Mouse (Mus musculus) CD4-positive helper T cell, adult 2 months (primary cell): ENCODE data around the gene Plekhg6.

Experiments
- DNase-seq: peaks from one replicate; pipeline ENCODE4 v3.0.0-alpha.2; 2012; ENCODE audit warnings: low read depth, missing footprints, low spot score

Gene Plekhg6

GRCm38 (mm10) chr6:125330626-125331326, 49.8 kb downstream of the Plekhg6 start:
- peak; percentile 40 for DNase-seq

GRCm38 (mm10) chr6:125328243-125328642, 52.4 kb downstream of the Plekhg6 start:
- DNase-seq: peak; percentile 53

DNA sequence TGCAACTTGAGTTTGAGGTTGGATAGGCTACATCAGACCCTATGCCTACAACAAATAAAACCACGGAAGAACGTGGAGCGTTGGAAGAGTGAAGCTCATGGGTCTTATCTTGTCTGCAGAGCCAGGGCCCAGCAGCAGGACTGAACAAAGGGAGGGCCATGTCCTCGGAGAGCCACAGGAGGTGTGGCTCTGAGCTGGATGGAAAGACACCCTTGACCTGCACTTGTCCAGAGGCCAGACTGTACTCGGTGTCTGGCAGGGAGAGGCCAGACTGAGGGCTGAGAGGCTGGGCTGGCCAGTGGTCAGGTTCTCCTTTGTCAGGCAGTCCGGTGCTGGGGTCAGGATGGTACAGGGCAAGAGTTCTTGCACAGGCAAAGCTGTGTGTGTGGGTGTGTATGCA, 55.3 kb downstream of the Plekhg6 start:
- DNase-seq: no peak

DNA sequence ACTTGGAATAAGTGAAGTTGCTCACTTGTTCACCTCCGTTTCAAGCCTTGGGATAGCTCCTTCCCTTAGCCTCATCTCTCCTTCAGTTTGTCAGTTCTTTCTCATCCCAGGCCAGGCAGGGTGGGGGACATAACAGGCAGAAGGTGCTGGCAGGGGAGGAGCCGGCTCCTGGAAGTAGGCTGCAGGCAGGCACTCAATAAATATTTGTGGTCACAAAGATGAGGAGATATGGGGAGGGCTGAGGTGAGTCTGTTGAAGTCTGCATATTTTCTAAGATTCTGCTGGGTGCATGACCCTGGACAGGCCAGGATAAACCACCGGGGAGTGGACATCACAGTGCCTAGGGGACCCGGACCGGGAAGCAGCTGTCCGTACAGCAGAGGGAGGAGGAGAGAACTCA, 57.0 kb downstream of the Plekhg6 start:
- no peak for DNase-seq

GRCm38 (mm10) chr6:125322794-125323193, 57.8 kb downstream of the Plekhg6 start:
- no peak for DNase-seq

- no peak for DNase-seq
Measured at GRCm38 (mm10) chr6:125321114-125321855, 59.3 kb downstream of the Plekhg6 start.

DNA sequence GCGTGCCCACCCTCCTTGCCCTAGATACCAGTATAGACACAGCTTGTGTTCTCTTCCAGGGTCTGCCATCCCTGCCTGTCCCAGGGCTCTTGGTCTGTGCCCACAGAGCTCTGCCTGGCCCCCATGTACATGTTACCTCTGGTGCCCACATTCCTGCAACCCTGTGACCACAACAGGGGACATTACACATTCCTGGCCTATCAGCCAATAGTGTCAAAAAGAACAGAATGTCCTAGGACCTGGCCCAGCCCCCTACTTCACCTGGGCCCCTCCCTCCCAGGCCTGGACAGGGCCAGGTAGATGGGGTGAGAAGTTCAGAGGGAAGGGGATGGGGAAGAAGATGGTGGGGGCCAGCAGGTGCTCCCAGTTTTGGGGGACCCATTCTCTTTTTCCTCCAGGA, 60.3 kb downstream of the Plekhg6 start, which contains the start of gene Scnn1a:
TSS of gene Scnn1a (plus strand) at position 337 of the 400 bp plus-strand sequence.
- DNase-seq: no peak

- DNase-seq: no peak
Measured at GRCm38 (mm10) chr6:125319919-125320296, 60.7 kb downstream of the Plekhg6 start.

DNA sequence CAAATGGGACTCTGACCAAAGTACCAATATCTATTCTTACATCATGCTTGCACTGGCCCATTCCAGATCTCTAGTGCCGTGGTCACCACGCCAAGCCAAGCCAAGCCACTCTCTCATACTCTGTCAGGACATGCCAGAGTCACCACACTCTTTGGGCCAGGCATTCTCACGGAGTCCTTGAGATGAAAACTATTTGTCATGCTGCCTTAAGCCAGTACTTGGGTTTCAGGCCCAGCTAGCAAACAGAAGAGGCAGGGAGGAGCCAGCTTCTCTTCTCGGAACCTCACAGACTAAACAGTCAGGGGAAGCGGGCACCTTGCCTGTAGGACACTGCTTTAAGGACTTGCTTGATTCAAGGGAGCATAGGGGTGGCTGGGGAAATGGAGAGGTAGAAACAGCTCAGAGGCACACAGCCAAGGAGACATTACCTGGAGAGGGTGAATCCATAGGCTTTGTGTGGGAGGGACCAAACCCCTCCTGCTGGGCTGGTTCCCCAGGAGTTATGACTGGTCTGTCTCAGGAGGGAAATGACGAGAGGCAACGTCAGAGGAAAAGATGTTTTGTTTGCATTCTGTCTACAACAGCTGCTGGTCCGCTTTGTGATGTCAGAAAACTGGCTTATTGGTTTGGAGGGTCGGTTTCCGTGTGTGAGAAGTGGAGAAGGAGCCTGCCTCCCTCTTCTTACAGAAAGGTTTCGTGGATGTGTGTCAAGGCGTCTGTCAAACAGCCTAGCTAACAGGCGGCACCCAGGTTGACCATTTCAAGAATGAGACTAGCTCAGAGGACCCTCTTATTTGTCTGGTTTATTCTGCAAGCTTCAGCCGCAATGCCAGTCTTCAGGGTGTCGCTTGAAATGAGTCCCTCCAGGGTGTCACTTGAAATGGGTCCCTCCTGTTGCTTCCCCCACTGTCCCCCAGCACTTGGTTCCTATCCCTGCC, 61.3 kb downstream of the Plekhg6 start:
- DNase-seq: no peak

GRCm38 (mm10) chr6:125317077-125317476, 63.5 kb downstream of the Plekhg6 start:
- no peak for DNase-seq

- no peak for DNase-seq
Measured at GRCm38 (mm10) chr6:125314746-125315145, 65.8 kb downstream of the Plekhg6 start.

DNA sequence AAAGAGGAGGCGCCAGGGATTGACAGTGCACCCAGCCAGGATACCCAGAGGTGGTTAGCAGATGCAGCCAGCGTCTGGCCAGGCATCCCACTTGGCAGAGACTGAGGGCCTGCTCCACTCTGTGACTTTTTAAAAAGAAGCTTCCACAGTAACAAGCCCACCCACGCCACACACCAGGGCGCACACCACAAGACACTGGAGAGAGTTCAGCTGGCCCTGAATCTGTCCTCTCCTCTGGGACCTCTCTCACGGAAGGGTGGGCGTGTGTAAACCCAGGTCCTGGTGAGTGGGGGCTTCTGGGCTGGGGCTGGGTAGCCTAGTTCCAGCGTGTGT, 66.4 kb downstream of the Plekhg6 start:
- DNase-seq: no peak

DNA sequence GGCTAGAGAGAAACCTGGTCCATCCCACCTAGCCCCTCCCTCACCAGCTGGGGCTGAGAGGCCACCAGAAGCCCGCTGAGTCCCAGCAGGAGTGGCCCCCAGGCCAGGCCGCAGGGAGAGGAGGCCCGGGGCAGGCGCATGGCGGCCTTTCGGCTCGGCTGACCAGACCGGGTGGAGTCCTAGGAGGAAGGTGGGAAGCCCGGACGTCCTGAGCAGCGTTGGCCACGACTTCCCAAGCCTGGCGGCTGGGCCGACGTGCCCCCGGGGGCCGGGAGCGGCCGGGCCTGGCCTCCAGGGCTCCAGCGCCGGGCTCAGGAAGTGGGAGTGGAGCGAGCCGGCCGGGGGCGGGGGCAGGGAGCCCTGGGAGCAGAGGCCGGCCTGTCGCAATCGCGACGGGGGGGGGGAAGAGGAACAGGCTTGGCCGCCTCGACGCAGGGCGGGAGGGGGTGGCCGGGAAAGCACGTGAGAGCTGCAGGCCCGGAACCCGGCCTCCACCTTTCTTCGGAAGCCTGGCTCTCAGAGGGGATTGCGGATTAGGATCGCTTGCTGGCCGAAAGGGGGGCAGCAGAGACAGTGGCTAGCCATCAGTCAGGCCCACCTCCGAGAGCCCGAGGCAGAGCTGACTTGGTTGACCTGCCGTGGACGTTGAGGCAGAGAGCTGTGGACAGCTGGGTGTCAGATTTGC, 66.9 kb downstream of the Plekhg6 start, which contains the start of gene Ltbr:
TSS of gene Ltbr (minus strand) at position 340 of the 685 bp plus-strand sequence.
- DNase-seq: peak; percentile 16
